25 mouse cellular contexts compared by ENCODE assay signal in genomic region chr3:134082461-134082860, GRCm38 (mm10).
DNase-seq lines count a peak whose midpoint lies in the region; ATAC-seq and TF ChIP-seq lines count a peak whose summit lies in the region.
"Had no signal": no experiment of that assay in that cellular context is flagged by ENCODE, and none has a peak within 500 bp of the region (broad histone marks: within the 10 kb centered on the region; RNA-seq: fewer than 3 reads in every experiment).

No protein-coding gene starts in this region.

- peak; percentile 59 for DNase-seq in embryonic facial prominence, embryonic 14.5 days (ENCODE audit: low spot score)
- no peak for DNase-seq in embryonic facial prominence, embryonic 10.5 days (ENCODE audit: low spot score)
- DNase-seq in stomach, postnatal 0 days (ENCODE audit: low spot score), result no peak
- DNase-seq in adipocyte (ENCODE audit: low spot score), result peak; percentile 14
- DNase-seq: adrenal gland, adult 2 months; adrenal gland, postnatal 10 days; adrenal gland, postnatal 25 days; cerebellum, adult 11 months; cerebellum, adult 18-20 months; cerebellum, adult 8-10 months; cerebellum, adult 9-11 months; cerebellum, postnatal 14 days; cerebellum, postnatal 36 days; embryo, embryonic 11 days had no signal

- H3K36me3 ChIP-seq in embryonic facial prominence, embryonic 14.5 days (ENCODE audit: control insufficient read depth, insufficient read depth, low read length), result no peaks in the 10 kb centered on the region
- no peaks in the 10 kb centered on the region for H3K36me3 ChIP-seq in embryonic facial prominence, embryonic 10.5 days (replicated peaks)
- no peaks in the 10 kb centered on the region for H3K36me3 ChIP-seq in stomach, embryonic 14.5 days (ENCODE audit: control insufficient read depth, insufficient read depth, low read length)
- no peaks in the 10 kb centered on the region for H3K36me3 ChIP-seq in stomach, postnatal 0 days (ENCODE audit: control insufficient read depth, insufficient read depth, low read length)
- H3K36me3 ChIP-seq in midbrain, embryonic 15.5 days (replicated peaks), result no peaks in the 10 kb centered on the region
- H3K36me3 ChIP-seq: embryonic facial prominence, embryonic 12.5 days; embryonic facial prominence, embryonic 15.5 days; forebrain, embryonic 10.5 days; forebrain, embryonic 12.5 days had no signal

- H3K4me2 ChIP-seq in embryonic facial prominence, embryonic 14.5 days (ENCODE audit: low read depth, low read length), result no peak overlapping the region
- H3K4me2 ChIP-seq in stomach, embryonic 14.5 days (replicated peaks; ENCODE audit: low read depth, low read length), result no peak overlapping the region
- no peak overlapping the region for H3K4me2 ChIP-seq in stomach, postnatal 0 days (replicated peaks; ENCODE audit: low read depth)
- no peak overlapping the region for H3K4me2 ChIP-seq in midbrain, embryonic 15.5 days
- H3K4me2 ChIP-seq: embryonic facial prominence, embryonic 12.5 days; embryonic facial prominence, embryonic 15.5 days; forebrain, embryonic 12.5 days had no signal

- WGBS in embryonic facial prominence, embryonic 14.5 days, result 40% methylated on average over 1 of the region's 1 CpGs
- WGBS in embryonic facial prominence, embryonic 10.5 days, result 87% methylated on average over 1 of the region's 1 CpGs
- 32% methylated on average over 1 of the region's 1 CpGs for WGBS in stomach, embryonic 14.5 days
- WGBS in stomach, postnatal 0 days, result 35% methylated on average over 1 of the region's 1 CpGs
- 79% methylated on average over 1 of the region's 1 CpGs for WGBS in midbrain, embryonic 15.5 days

- TF ChIP-seq EP300 in stomach, postnatal 0 days (optimal IDR thresholded peaks at IDR 0.05), result no peak

- H3K27me3 ChIP-seq in embryonic facial prominence, embryonic 14.5 days (replicated peaks; ENCODE audit: control insufficient read depth, insufficient read depth, low read length), result no peaks in the 10 kb centered on the region
- H3K27me3 ChIP-seq in embryonic facial prominence, embryonic 10.5 days (replicated peaks; ENCODE audit: low read depth, poor library complexity, severe bottlenecking), result no peaks in the 10 kb centered on the region
- H3K27me3 ChIP-seq in stomach, embryonic 14.5 days (ENCODE audit: control insufficient read depth, insufficient read depth, low read length), result no peaks in the 10 kb centered on the region
- H3K27me3 ChIP-seq in stomach, postnatal 0 days (ENCODE audit: control insufficient read depth, insufficient read depth, low read length), result no peaks in the 10 kb centered on the region
- H3K27me3 ChIP-seq in midbrain, embryonic 15.5 days (replicated peaks), result no peaks in the 10 kb centered on the region
- H3K27me3 ChIP-seq: embryonic facial prominence, embryonic 12.5 days; embryonic facial prominence, embryonic 15.5 days; forebrain, embryonic 12.5 days; Patski had no signal

- no peak for TF ChIP-seq CTCF in stomach, postnatal 0 days (IDR thresholded peaks at IDR 0.05; ENCODE audit: low read depth)

- H3K9ac ChIP-seq in embryonic facial prominence, embryonic 14.5 days (ENCODE audit: low read depth, low read length), result no peak overlapping the region
- H3K9ac ChIP-seq in stomach, embryonic 14.5 days (replicated peaks; ENCODE audit: low read depth, low read length), result no peak overlapping the region
- H3K9ac ChIP-seq in stomach, postnatal 0 days (ENCODE audit: low read length), result no peak overlapping the region
- no peak overlapping the region for H3K9ac ChIP-seq in midbrain, embryonic 15.5 days
- H3K9ac ChIP-seq: embryonic facial prominence, embryonic 12.5 days; embryonic facial prominence, embryonic 15.5 days; forebrain, embryonic 12.5 days had no signal

- no peak for ATAC-seq in embryonic facial prominence, embryonic 14.5 days (ENCODE audit: low read depth)
- ATAC-seq in stomach, embryonic 14.5 days (ENCODE audit: insufficient number of reproducible peaks, insufficient read depth, low FRiP score, low read depth), result peak; percentile 42; the same call in 1 of the 2 replicates
- no peak for ATAC-seq in stomach, postnatal 0 days (ENCODE audit: low FRiP score, low TSS enrichment)
- ATAC-seq in midbrain, embryonic 15.5 days (replicated peaks), result no peak
- ATAC-seq: activated CD4-positive, CD25-positive, alpha-beta regulatory T cell, adult 4 months; forebrain, embryonic 14.5 days; forebrain, embryonic 16.5 days; Patski had no signal

- no peak overlapping the region for H3K27ac ChIP-seq in embryonic facial prominence, embryonic 14.5 days (replicated peaks; ENCODE audit: low read depth, low read length)
- H3K27ac ChIP-seq in embryonic facial prominence, embryonic 10.5 days (replicated peaks), result no peak overlapping the region
- no peak overlapping the region for H3K27ac ChIP-seq in stomach, embryonic 14.5 days (ENCODE audit: low read length)
- no peak overlapping the region for H3K27ac ChIP-seq in stomach, postnatal 0 days (replicated peaks)
- H3K27ac ChIP-seq in midbrain, embryonic 15.5 days, result no peak overlapping the region
- H3K27ac ChIP-seq: embryonic facial prominence, embryonic 12.5 days; embryonic facial prominence, embryonic 15.5 days; forebrain, embryonic 10.5 days; forebrain, embryonic 12.5 days had no signal

- H3K9me3 ChIP-seq in embryonic facial prominence, embryonic 14.5 days (ENCODE audit: control insufficient read depth, low read length), result no peaks in the 10 kb centered on the region
- H3K9me3 ChIP-seq in embryonic facial prominence, embryonic 10.5 days, result peaks cover 5% of the 10 kb centered on the region
- no peaks in the 10 kb centered on the region for H3K9me3 ChIP-seq in stomach, embryonic 14.5 days (ENCODE audit: control insufficient read depth, low read depth, low read length)
- no peaks in the 10 kb centered on the region for H3K9me3 ChIP-seq in stomach, postnatal 0 days (ENCODE audit: control insufficient read depth, low read length)
- H3K9me3 ChIP-seq in midbrain, embryonic 15.5 days, result no peaks in the 10 kb centered on the region
- H3K9me3 ChIP-seq: embryonic facial prominence, embryonic 12.5 days; embryonic facial prominence, embryonic 15.5 days; forebrain, embryonic 12.5 days had no signal

- H3K4me3 ChIP-seq in embryonic facial prominence, embryonic 14.5 days (ENCODE audit: low read depth, low read length), result no peak overlapping the region
- H3K4me3 ChIP-seq in embryonic facial prominence, embryonic 10.5 days, result no peak overlapping the region
- H3K4me3 ChIP-seq in stomach, embryonic 14.5 days (ENCODE audit: low read depth, low read length), result no peak overlapping the region
- H3K4me3 ChIP-seq in stomach, postnatal 0 days (ENCODE audit: low read depth, low read length), result no peak overlapping the region
- H3K4me3 ChIP-seq in midbrain, embryonic 15.5 days, result no peak overlapping the region
- H3K4me3 ChIP-seq: embryonic facial prominence, embryonic 12.5 days; embryonic facial prominence, embryonic 15.5 days; erythroblast, embryonic 14.5 days; forebrain, embryonic 10.5 days; forebrain, embryonic 12.5 days had no signal

- 0 out of 2 replicates have a peak, but pooled peaks cover 3% of the 10 kb centered on the region for H3K4me1 ChIP-seq in embryonic facial prominence, embryonic 14.5 days (ENCODE audit: control insufficient read depth, insufficient read depth, low read length)
- H3K4me1 ChIP-seq in embryonic facial prominence, embryonic 10.5 days, result no peaks in the 10 kb centered on the region
- no peaks in the 10 kb centered on the region for H3K4me1 ChIP-seq in stomach, embryonic 14.5 days (ENCODE audit: control insufficient read depth, insufficient read depth, low read length)
- no peaks in the 10 kb centered on the region for H3K4me1 ChIP-seq in stomach, postnatal 0 days (replicated peaks; ENCODE audit: control insufficient read depth, insufficient read depth)
- H3K4me1 ChIP-seq in midbrain, embryonic 15.5 days, result no peaks in the 10 kb centered on the region
- H3K4me1 ChIP-seq: embryonic facial prominence, embryonic 12.5 days; embryonic facial prominence, embryonic 15.5 days; forebrain, embryonic 10.5 days; forebrain, embryonic 12.5 days had no signal

Comparison
In these comparisons a context has a peak if more than half of its experiments do, and no peak if none do; other contexts are left out.
1. DNase-seq: peak in embryonic facial prominence, embryonic 14.5 days (single experiment) and adipocyte (single experiment); none in embryonic facial prominence, embryonic 10.5 days (single experiment) and stomach, postnatal 0 days (single experiment).